Mouse (Mus musculus): ENCODE measurements around the gene Plcb1. TPM values are rescaled to one million over a fixed set of nuclear protein-coding genes. Genes with fewer than 3 reads are reported as not detected.

Plcb1 gene
- polyA plus RNA-seq, 1 experiment from 2014 or later: 3.2 TPM

GRCm38 (mm10) chr2:134787336-134788095, 1.6 kb downstream of the Plcb1 start:
- Histone ChIP-seq H3K27me3 (ENCODE audit: control insufficient read depth, insufficient read depth, low read length) (peaks cover 5% of the 10 kb centered on the region), H3K4me3 (ENCODE audit: low read length) (peak overlapping the region; percentile 65), H3K36me3 (ENCODE audit: control insufficient read depth, insufficient read depth) (no peaks in the 10 kb centered on the region), H3K4me2 (ENCODE audit: low read depth, low read length) (peak overlapping the region; percentile 92), H3K9me3 (replicated peaks; ENCODE audit: control insufficient read depth, low read length) (no peaks in the 10 kb centered on the region), H3K4me1 (ENCODE audit: control insufficient read depth, insufficient read depth, low read length) (peaks cover 3% of the 10 kb centered on the region; the same call in 1 of the 2 replicates), H3K9ac (ENCODE audit: low read length) (no peak overlapping the region), H3K27ac (ENCODE audit: low read length) (no peak overlapping the region)
- no peak for ATAC-seq (replicated peaks; ENCODE audit: extremely low read depth, insufficient read depth, low FRiP score)
- WGBS: 56% methylated on average over 12 of the region's 12 CpGs

- no peak overlapping the region for H3K27ac ChIP-seq (ENCODE audit: low read length)
- 52% methylated on average over 7 of the region's 7 CpGs for WGBS
- H3K36me3 ChIP-seq (ENCODE audit: control insufficient read depth, insufficient read depth): no peaks in the 10 kb centered on the region
- H3K27me3 ChIP-seq (ENCODE audit: control insufficient read depth, insufficient read depth, low read length): no peaks in the 10 kb centered on the region
- H3K4me3 ChIP-seq (ENCODE audit: low read length): no peak overlapping the region
- ATAC-seq (replicated peaks; ENCODE audit: extremely low read depth, insufficient read depth, low FRiP score): no peak
- no peak overlapping the region for H3K4me2 ChIP-seq (ENCODE audit: low read depth, low read length)
- no peak overlapping the region for H3K9ac ChIP-seq (ENCODE audit: low read length)
- no peaks in the 10 kb centered on the region for H3K4me1 ChIP-seq (ENCODE audit: control insufficient read depth, insufficient read depth, low read length)
- H3K9me3 ChIP-seq (replicated peaks; ENCODE audit: control insufficient read depth, low read length): no peaks in the 10 kb centered on the region
Measured at GRCm38 (mm10) chr2:134792926-134793325, 7.1 kb downstream of the Plcb1 start.

- Histone ChIP-seq H3K27ac (ENCODE audit: low read length) (no peak overlapping the region), H3K27me3 (ENCODE audit: control insufficient read depth, insufficient read depth, low read length) (no peaks in the 10 kb centered on the region), H3K9ac (ENCODE audit: low read length) (no peak overlapping the region), H3K36me3 (ENCODE audit: control insufficient read depth, insufficient read depth) (no peaks in the 10 kb centered on the region), H3K4me3 (ENCODE audit: low read length) (no peak overlapping the region), H3K4me2 (ENCODE audit: low read depth, low read length) (no peak overlapping the region), H3K4me1 (ENCODE audit: control insufficient read depth, insufficient read depth, low read length) (peaks cover 4% of the 10 kb centered on the region; the same call in 1 of the 2 replicates), H3K9me3 (replicated peaks; ENCODE audit: control insufficient read depth, low read length) (no peaks in the 10 kb centered on the region)
- WGBS: 52% methylated on average over 1 of the region's 1 CpGs
- no peak for ATAC-seq (replicated peaks; ENCODE audit: extremely low read depth, insufficient read depth, low FRiP score)
Measured at GRCm38 (mm10) chr2:134800226-134800625, 14.4 kb downstream of the Plcb1 start.

- ATAC-seq (replicated peaks; ENCODE audit: extremely low read depth, insufficient read depth, low FRiP score): no peak
- Histone ChIP-seq H3K9me3 (replicated peaks; ENCODE audit: control insufficient read depth, low read length) (no peaks in the 10 kb centered on the region), H3K4me3 (ENCODE audit: low read length) (no peak overlapping the region), H3K9ac (ENCODE audit: low read length) (no peak overlapping the region), H3K36me3 (ENCODE audit: control insufficient read depth, insufficient read depth) (no peaks in the 10 kb centered on the region), H3K27me3 (ENCODE audit: control insufficient read depth, insufficient read depth, low read length) (no peaks in the 10 kb centered on the region), H3K4me1 (ENCODE audit: control insufficient read depth, insufficient read depth, low read length) (peaks cover 4% of the 10 kb centered on the region), H3K27ac (ENCODE audit: low read length) (no peak overlapping the region), H3K4me2 (ENCODE audit: low read depth, low read length) (no peak overlapping the region)
- 69% methylated on average over 11 of the region's 11 CpGs for WGBS
Measured at GRCm38 (mm10) chr2:134816383-134816782, 30.5 kb downstream of the Plcb1 start.

- H3K9me3 ChIP-seq (replicated peaks; ENCODE audit: control insufficient read depth, low read length): no peaks in the 10 kb centered on the region
- H3K36me3 ChIP-seq (ENCODE audit: control insufficient read depth, insufficient read depth): no peaks in the 10 kb centered on the region
- no peak overlapping the region for H3K4me3 ChIP-seq (ENCODE audit: low read length)
- WGBS: 75% methylated on average over 7 of the region's 7 CpGs
- H3K4me2 ChIP-seq (ENCODE audit: low read depth, low read length): no peak overlapping the region
- H3K27ac ChIP-seq (ENCODE audit: low read length): no peak overlapping the region
- no peak for ATAC-seq (replicated peaks; ENCODE audit: extremely low read depth, insufficient read depth, low FRiP score)
- no peak overlapping the region for H3K9ac ChIP-seq (ENCODE audit: low read length)
- no peaks in the 10 kb centered on the region for H3K27me3 ChIP-seq (ENCODE audit: control insufficient read depth, insufficient read depth, low read length)
- H3K4me1 ChIP-seq (ENCODE audit: control insufficient read depth, insufficient read depth, low read length): peaks cover 4% of the 10 kb centered on the region
Measured at GRCm38 (mm10) chr2:134817058-134817840, 31.4 kb downstream of the Plcb1 start.

GRCm38 (mm10) chr2:134821176-134821575, 35.3 kb downstream of the Plcb1 start:
- Histone ChIP-seq H3K27ac (ENCODE audit: low read length) (no peak overlapping the region), H3K9ac (ENCODE audit: low read length) (no peak overlapping the region), H3K9me3 (replicated peaks; ENCODE audit: control insufficient read depth, low read length) (no peaks in the 10 kb centered on the region), H3K36me3 (ENCODE audit: control insufficient read depth, insufficient read depth) (no peaks in the 10 kb centered on the region), H3K4me2 (ENCODE audit: low read depth, low read length) (no peak overlapping the region), H3K4me3 (ENCODE audit: low read length) (no peak overlapping the region), H3K4me1 (ENCODE audit: control insufficient read depth, insufficient read depth, low read length) (peaks cover 8% of the 10 kb centered on the region), H3K27me3 (ENCODE audit: control insufficient read depth, insufficient read depth, low read length) (no peaks in the 10 kb centered on the region)
- no peak for ATAC-seq (replicated peaks; ENCODE audit: extremely low read depth, insufficient read depth, low FRiP score)
- WGBS: 82% methylated on average over 6 of the region's 6 CpGs

- Histone ChIP-seq H3K9ac (ENCODE audit: low read length) (no peak overlapping the region), H3K4me2 (ENCODE audit: low read depth, low read length) (no peak overlapping the region), H3K27me3 (ENCODE audit: control insufficient read depth, insufficient read depth, low read length) (no peaks in the 10 kb centered on the region), H3K36me3 (ENCODE audit: control insufficient read depth, insufficient read depth) (no peaks in the 10 kb centered on the region), H3K9me3 (replicated peaks; ENCODE audit: control insufficient read depth, low read length) (no peaks in the 10 kb centered on the region), H3K27ac (ENCODE audit: low read length) (no peak overlapping the region), H3K4me1 (ENCODE audit: control insufficient read depth, insufficient read depth, low read length) (peaks cover 12% of the 10 kb centered on the region), H3K4me3 (ENCODE audit: low read length) (no peak overlapping the region)
- WGBS: 38% methylated on average over 7 of the region's 7 CpGs
- no peak for ATAC-seq (replicated peaks; ENCODE audit: extremely low read depth, insufficient read depth, low FRiP score)
Measured at GRCm38 (mm10) chr2:134825645-134826044, 39.8 kb downstream of the Plcb1 start.

GRCm38 (mm10) chr2:134826111-134827005, 40.5 kb downstream of the Plcb1 start:
- Histone ChIP-seq H3K9me3 (replicated peaks; ENCODE audit: control insufficient read depth, low read length) (no peaks in the 10 kb centered on the region), H3K4me1 (ENCODE audit: control insufficient read depth, insufficient read depth, low read length) (peaks cover 12% of the 10 kb centered on the region), H3K4me3 (ENCODE audit: low read length) (no peak overlapping the region), H3K36me3 (ENCODE audit: control insufficient read depth, insufficient read depth) (no peaks in the 10 kb centered on the region), H3K27me3 (ENCODE audit: control insufficient read depth, insufficient read depth, low read length) (no peaks in the 10 kb centered on the region), H3K27ac (ENCODE audit: low read length) (no peak overlapping the region), H3K4me2 (ENCODE audit: low read depth, low read length) (no peak overlapping the region), H3K9ac (ENCODE audit: low read length) (no peak overlapping the region)
- no peak for ATAC-seq (replicated peaks; ENCODE audit: extremely low read depth, insufficient read depth, low FRiP score)
- WGBS: 35% methylated on average over 8 of the region's 8 CpGs

Data from heart, embryonic 16.5 days (tissue).